ENCODE assay signal across 15 mouse cellular contexts in the genomic region with DNA sequence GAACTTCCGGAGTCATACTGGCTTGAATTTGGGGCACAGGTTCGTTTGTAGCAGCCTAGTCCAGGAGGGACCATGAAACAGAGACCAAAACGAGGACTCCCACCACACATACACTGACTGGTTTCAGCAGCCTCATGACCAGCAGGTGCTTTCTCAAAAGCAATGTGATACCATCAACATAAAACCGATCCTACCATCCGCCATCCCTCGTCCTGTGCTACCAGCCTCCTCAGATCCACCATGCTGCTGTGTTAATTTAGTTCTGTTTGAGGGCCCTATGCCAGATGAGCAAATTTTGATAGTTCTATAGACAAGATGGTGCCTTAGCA.
"Had no signal": no experiment of that assay in that cellular context is flagged by ENCODE, and none has a peak within 500 bp of the region (broad histone marks: within the 10 kb centered on the region; RNA-seq: fewer than 3 reads in every experiment).

No protein-coding gene starts in this region.

- H3K27me3 ChIP-seq: liver, embryonic 13.5 days; midbrain, embryonic 12.5 days; midbrain, embryonic 15.5 days; neural tube, embryonic 13.5 days; stomach, embryonic 15.5 days had no signal

- DNase-seq: kidney, adult 18-20 months; kidney, postnatal 4 days; layer of hippocampus, postnatal 36 days; liver, embryonic 13.5 days; lung, embryonic 14.5 days; retina, postnatal 1 day; right cerebral cortex, postnatal 25 days; spleen, adult 18-20 months; thymus, postnatal 25 days had no signal

- ATAC-seq: midbrain, embryonic 15.5 days had no signal

- H3K4me2 ChIP-seq: liver, embryonic 13.5 days; lung, embryonic 14.5 days; midbrain, embryonic 12.5 days; midbrain, embryonic 15.5 days; neural tube, embryonic 13.5 days; stomach, embryonic 15.5 days had no signal

- H3K9ac ChIP-seq: liver, embryonic 13.5 days; lung, embryonic 14.5 days; midbrain, embryonic 12.5 days; midbrain, embryonic 15.5 days; neural tube, embryonic 13.5 days; stomach, embryonic 15.5 days had no signal

- H3K36me3 ChIP-seq: liver, embryonic 13.5 days; midbrain, embryonic 12.5 days; midbrain, embryonic 15.5 days; neural tube, embryonic 13.5 days; stomach, embryonic 15.5 days had no signal

- H3K9me3 ChIP-seq: liver, embryonic 13.5 days; midbrain, embryonic 12.5 days; midbrain, embryonic 15.5 days; neural tube, embryonic 13.5 days; stomach, embryonic 15.5 days had no signal

- H3K27ac ChIP-seq: left cerebral cortex, adult 2 months; liver, embryonic 13.5 days; midbrain, embryonic 12.5 days; midbrain, embryonic 15.5 days; neural tube, embryonic 13.5 days; stomach, embryonic 15.5 days had no signal

- H3K4me3 ChIP-seq: left cerebral cortex, adult 2 months; liver, embryonic 13.5 days; midbrain, embryonic 12.5 days; midbrain, embryonic 15.5 days; myocyte; neural tube, embryonic 13.5 days; stomach, embryonic 15.5 days had no signal
